Mouse (Mus musculus): Measurements from ENCODE around the gene Efna2.

- TF ChIP-seq EP300 (IDR thresholded peaks at IDR 0.05; ENCODE audit: insufficient read depth, low read depth, low read length) (0 out of 2 replicates have a peak, but pooled peaks have one; percentile 40), POLR2A (IDR thresholded peaks at IDR 0.05; ENCODE audit: insufficient read depth, low read length) (no peak)
Observed at GRCm38 (mm10) chr10:80165392-80166128, 13.7 kb upstream of the Efna2 start, which contains the start of gene Cirbp.

All from ES-Bruce4 (cell line).